Mouse (Mus musculus): ENCODE measurements around the gene Ankrd13c. TPM values are rescaled to one million over a fixed set of nuclear protein-coding genes. Genes with fewer than 3 reads are reported as not detected.
A peak's percentile ranks its signal among the peaks of the same experiment; 100 is the strongest.

The Ankrd13c gene
- polyA plus RNA-seq, 1 experiment from 2014 or later, result 27.7 TPM

- no peak overlapping the region for H3K4me3 ChIP-seq (replicated peaks)
- no peak overlapping the region for H3K9ac ChIP-seq
- no peak overlapping the region for H3K4me2 ChIP-seq
- no peaks in the 10 kb centered on the region for H3K9me3 ChIP-seq
- no peak overlapping the region for H3K27ac ChIP-seq
- WGBS, result 100% methylated on average over 2 of the region's 2 CpGs
- no peak for ATAC-seq (ENCODE audit: low FRiP score)
- H3K36me3 ChIP-seq (replicated peaks), result peaks cover 3% of the 10 kb centered on the region; the same call in 1 of the 2 replicates
- no peaks in the 10 kb centered on the region for H3K4me1 ChIP-seq
- no peaks in the 10 kb centered on the region for H3K27me3 ChIP-seq
These were observed 24.1 kb downstream of the Ankrd13c start for GRCm38 (mm10) chr3:157971151-157971550.

GRCm38 (mm10) chr3:157973236-157973635 is 26.2 kb downstream of the Ankrd13c start:
- Histone ChIP-seq H3K9me3 (no peaks in the 10 kb centered on the region), H3K36me3 (replicated peaks) (peaks cover 3% of the 10 kb centered on the region), H3K9ac (no peak overlapping the region), H3K4me3 (replicated peaks) (no peak overlapping the region), H3K27ac (no peak overlapping the region), H3K4me2 (no peak overlapping the region), H3K27me3 (no peaks in the 10 kb centered on the region), H3K4me1 (no peaks in the 10 kb centered on the region)
- 96% methylated on average over 2 of the region's 2 CpGs for WGBS
- ATAC-seq (ENCODE audit: low FRiP score), result no peak

GRCm38 (mm10) chr3:157979619-157980018 is 32.6 kb downstream of the Ankrd13c start:
- no peaks in the 10 kb centered on the region for H3K27me3 ChIP-seq
- no peaks in the 10 kb centered on the region; the same call in 1 of the 2 replicates for H3K36me3 ChIP-seq (replicated peaks)
- no peak overlapping the region for H3K27ac ChIP-seq
- H3K9me3 ChIP-seq, result no peaks in the 10 kb centered on the region
- no peak for ATAC-seq (ENCODE audit: low FRiP score)
- H3K4me3 ChIP-seq (replicated peaks), result no peak overlapping the region
- no peaks in the 10 kb centered on the region for H3K4me1 ChIP-seq
- no peak overlapping the region for H3K9ac ChIP-seq
- H3K4me2 ChIP-seq, result no peak overlapping the region

- Histone ChIP-seq H3K27ac (no peak overlapping the region), H3K36me3 (replicated peaks) (peaks cover 19% of the 10 kb centered on the region), H3K4me3 (replicated peaks) (no peak overlapping the region), H3K4me1 (no peaks in the 10 kb centered on the region), H3K4me2 (no peak overlapping the region), H3K27me3 (no peaks in the 10 kb centered on the region), H3K9me3 (no peaks in the 10 kb centered on the region), H3K9ac (no peak overlapping the region)
- no peak for ATAC-seq (ENCODE audit: low FRiP score)
These were observed 46.3 kb downstream of the Ankrd13c start for GRCm38 (mm10) chr3:157993322-157993721.

- H3K36me3 ChIP-seq (replicated peaks), result peaks cover 11% of the 10 kb centered on the region
- H3K4me2 ChIP-seq, result no peak overlapping the region
- H3K4me3 ChIP-seq (replicated peaks), result no peak overlapping the region
- no peak overlapping the region for H3K9ac ChIP-seq
- H3K9me3 ChIP-seq, result no peaks in the 10 kb centered on the region
- 90% methylated on average over 2 of the region's 2 CpGs for WGBS
- no peaks in the 10 kb centered on the region for H3K4me1 ChIP-seq
- no peak for ATAC-seq (ENCODE audit: low FRiP score)
- H3K27ac ChIP-seq, result no peak overlapping the region
- no peaks in the 10 kb centered on the region for H3K27me3 ChIP-seq
These were observed 48.7 kb downstream of the Ankrd13c start for GRCm38 (mm10) chr3:157995726-157996125.

GRCm38 (mm10) chr3:157998742-157999369 is 51.8 kb downstream of the Ankrd13c start:
- Histone ChIP-seq H3K4me3 (replicated peaks) (no peak overlapping the region), H3K4me2 (no peak overlapping the region), H3K4me1 (no peaks in the 10 kb centered on the region), H3K27me3 (no peaks in the 10 kb centered on the region), H3K36me3 (replicated peaks) (peaks cover 18% of the 10 kb centered on the region), H3K9ac (no peak overlapping the region), H3K27ac (no peak overlapping the region), H3K9me3 (no peaks in the 10 kb centered on the region)
- 47% methylated on average over 1 of the region's 1 CpGs for WGBS
- no peak for ATAC-seq (ENCODE audit: low FRiP score)

GRCm38 (mm10) chr3:158008647-158009046 is 61.6 kb downstream of the Ankrd13c start:
- Histone ChIP-seq H3K9me3 (no peaks in the 10 kb centered on the region), H3K36me3 (replicated peaks) (peaks cover 47% of the 10 kb centered on the region), H3K4me3 (replicated peaks) (no peak overlapping the region), H3K4me2 (no peak overlapping the region), H3K27ac (no peak overlapping the region), H3K9ac (no peak overlapping the region), H3K27me3 (no peaks in the 10 kb centered on the region), H3K4me1 (no peaks in the 10 kb centered on the region)
- WGBS, result 82% methylated on average over 1 of the region's 1 CpGs
- ATAC-seq (ENCODE audit: low FRiP score), result no peak

GRCm38 (mm10) chr3:158009762-158010320 is 62.8 kb downstream of the Ankrd13c start:
- H3K27me3 ChIP-seq, result no peaks in the 10 kb centered on the region
- H3K4me3 ChIP-seq (replicated peaks), result no peak overlapping the region
- H3K4me2 ChIP-seq, result no peak overlapping the region
- ATAC-seq (ENCODE audit: low FRiP score), result no peak
- H3K27ac ChIP-seq, result no peak overlapping the region
- no peaks in the 10 kb centered on the region for H3K4me1 ChIP-seq
- H3K9ac ChIP-seq, result no peak overlapping the region
- H3K9me3 ChIP-seq, result no peaks in the 10 kb centered on the region
- H3K36me3 ChIP-seq (replicated peaks), result peaks cover 50% of the 10 kb centered on the region
- WGBS, result 57% methylated on average over 1 of the region's 1 CpGs

- WGBS, result under 1% methylated on average over 60 of the region's 61 CpGs
- Histone ChIP-seq H3K4me3 (replicated peaks) (peak overlapping the region; percentile 78), H3K4me1 (peaks cover 15% of the 10 kb centered on the region), H3K27ac (peak overlapping the region; percentile 99), H3K9me3 (no peaks in the 10 kb centered on the region), H3K36me3 (replicated peaks) (peaks cover 3% of the 10 kb centered on the region), H3K4me2 (peak overlapping the region; percentile 76), H3K9ac (peak overlapping the region; percentile 93), H3K27me3 (no peaks in the 10 kb centered on the region)
- peak; percentile 92 for ATAC-seq (ENCODE audit: low FRiP score)
These were observed 84.4 kb downstream of the Ankrd13c start for GRCm38 (mm10) chr3:158031371-158031925.

GRCm38 (mm10) chr3:158032106-158032505 is 85.1 kb downstream of the Ankrd13c start:
- no peaks in the 10 kb centered on the region for H3K36me3 ChIP-seq (replicated peaks)
- 6% methylated on average over 4 of the region's 4 CpGs for WGBS
- H3K27me3 ChIP-seq, result no peaks in the 10 kb centered on the region
- peaks cover 15% of the 10 kb centered on the region for H3K4me1 ChIP-seq
- H3K9ac ChIP-seq, result peak overlapping the region; percentile 93
- peak overlapping the region; percentile 99 for H3K27ac ChIP-seq
- H3K4me2 ChIP-seq, result peak overlapping the region; percentile 76
- peak overlapping the region; percentile 78 for H3K4me3 ChIP-seq (replicated peaks)
- no peaks in the 10 kb centered on the region for H3K9me3 ChIP-seq
- ATAC-seq (ENCODE audit: low FRiP score), result no peak

- Histone ChIP-seq H3K4me2 (peak overlapping the region; percentile 63), H3K27ac (peak overlapping the region; percentile 78), H3K36me3 (replicated peaks) (no peaks in the 10 kb centered on the region), H3K9ac (peak overlapping the region; percentile 88), H3K27me3 (no peaks in the 10 kb centered on the region), H3K4me1 (peaks cover 22% of the 10 kb centered on the region), H3K9me3 (no peaks in the 10 kb centered on the region), H3K4me3 (replicated peaks) (peak overlapping the region; percentile 70)
- ATAC-seq (ENCODE audit: low FRiP score), result no peak
- WGBS, result 3% methylated on average over 11 of the region's 11 CpGs
These were observed 88.8 kb downstream of the Ankrd13c start for GRCm38 (mm10) chr3:158035866-158036265.

GRCm38 (mm10) chr3:158036329-158036988 is 89.4 kb downstream of the Ankrd13c start, which contains the start of the genes Srsf11 and Lrrc40:
Srsf11 (minus strand) TSS chr3:158036639.
Lrrc40 (plus strand) TSS chr3:158036662.
- H3K9ac ChIP-seq, result peak within 1 kb of the TSS; percentile 88
- H3K4me3 ChIP-seq (replicated peaks), result peak within 1 kb of the TSS; percentile 70
- H3K4me2 ChIP-seq, result peak within 1 kb of the TSS; percentile 63
- under 1% methylated on average over 55 of the region's 55 CpGs for WGBS
- ATAC-seq (ENCODE audit: low FRiP score), result peak; percentile 96
- no peaks in the 10 kb centered on the region for H3K36me3 ChIP-seq (replicated peaks)
- no peaks in the 10 kb centered on the region for H3K27me3 ChIP-seq
- no peaks in the 10 kb centered on the region for H3K9me3 ChIP-seq
- peak within 1 kb of the TSS; percentile 78 for H3K27ac ChIP-seq
- H3K4me1 ChIP-seq, result peaks cover 22% of the 10 kb centered on the region

All from forebrain, embryonic 12.5 days (tissue).